Mouse (Mus musculus): ENCODE measurements around the gene Gucy2g. TPM values are rescaled to one million over a fixed set of nuclear protein-coding genes. Genes with fewer than 3 reads are reported as not detected.

Gucy2g gene
- total RNA-seq, 1 experiment from 2014 or later, result not detected

Other genes starting within 250 kb of the Gucy2g start
- gene Gpam, start 114.0 kb downstream of the Gucy2g start, total RNA-seq (2017), result 5.9 and 6.3 TPM in 2 replicates
- gene Tectb, start 60.5 kb downstream of the Gucy2g start, total RNA-seq (2017), result not detected in 2 replicates
- gene Acsl5, start 10.7 kb upstream of the Gucy2g start, total RNA-seq (2017), result 92.0 and 131 TPM in 2 replicates
- gene Zdhhc6, start 74.8 kb upstream of the Gucy2g start, total RNA-seq (2017), result 43.1 and 45.9 TPM in 2 replicates
- 49.1 and 62.6 TPM in 2 replicates for gene Vti1a, start 75.1 kb upstream of the Gucy2g start, total RNA-seq (2017)

Data from neutrophil, adult 5-6 weeks (primary cell).